8 mouse cellular contexts compared by ENCODE assay signal in genomic region chr2:130905751-130906583, GRCm38 (mm10). TPM values are rescaled to one million over a fixed set of nuclear protein-coding genes. Genes with fewer than 3 reads are reported as not detected.
A peak's percentile ranks its signal among the peaks of the same experiment; 100 is the strongest.
DNase-seq lines count a peak whose midpoint lies in the region; ATAC-seq and TF ChIP-seq lines count a peak whose summit lies in the region.

TSS of gene 4930402H24Rik (minus strand) at chr2:130906406.
TSS of gene Atrn (plus strand) at chr2:130906495.

- peak; percentile 99 for ATAC-seq in forebrain, embryonic 12.5 days (ENCODE audit: low FRiP score)
- peak; percentile 99 for ATAC-seq in heart, postnatal 0 days (ENCODE audit: insufficient read depth, low read depth)
- peak; percentile 99 for ATAC-seq in liver, embryonic 16.5 days (ENCODE audit: low read depth)
- peak; percentile 98 for ATAC-seq in neural tube, embryonic 13.5 days (ENCODE audit: low read depth)

- TF ChIP-seq CTCF in CH12.LX (conservative IDR thresholded peaks at IDR 0.05 in 1 of 2, IDR thresholded peaks at IDR 0.05 in 1 of 2; ENCODE audit: low read depth in 2 of 2, low read length in 2 of 2): no peak
- no peak for TF ChIP-seq CTCF in heart, postnatal 0 days (IDR thresholded peaks at IDR 0.05; ENCODE audit: low read depth)
- TF ChIP-seq CTCF in testis, adult 2 months (IDR thresholded peaks at IDR 0.05; ENCODE audit: control insufficient read depth, insufficient read depth, insufficient replicate concordance, low read depth, low read length): no peak

- peak within 1 kb of the TSS; percentile 85 for H3K4me2 ChIP-seq in CH12.LX (ENCODE audit: insufficient read depth, low read depth, poor library complexity, severe bottlenecking)
- H3K4me2 ChIP-seq in forebrain, embryonic 12.5 days: peak within 1 kb of the TSS; percentile 92
- H3K4me2 ChIP-seq in heart, postnatal 0 days (ENCODE audit: low read depth, low read length): peak within 1 kb of the TSS; percentile 74
- H3K4me2 ChIP-seq in liver, embryonic 16.5 days (ENCODE audit: low read depth, low read length): peak within 1 kb of the TSS; percentile 92
- H3K4me2 ChIP-seq in neural tube, embryonic 13.5 days: peak within 1 kb of the TSS; percentile 87

- no peaks in the 10 kb centered on the region for H3K27me3 ChIP-seq in CH12.LX (replicated peaks)
- H3K27me3 ChIP-seq in forebrain, embryonic 12.5 days: no peaks in the 10 kb centered on the region
- H3K27me3 ChIP-seq in heart, postnatal 0 days (ENCODE audit: control insufficient read depth, insufficient read depth, low read length): no peaks in the 10 kb centered on the region
- no peaks in the 10 kb centered on the region for H3K27me3 ChIP-seq in liver, embryonic 16.5 days (ENCODE audit: control insufficient read depth, insufficient read depth, low read depth, low read length)
- no peaks in the 10 kb centered on the region for H3K27me3 ChIP-seq in neural tube, embryonic 13.5 days
- H3K27me3 ChIP-seq in testis, adult 2 months (ENCODE audit: control insufficient read depth, insufficient read depth, low read length): no peaks in the 10 kb centered on the region

- H3K4me3 ChIP-seq in CH12.LX (replicated peaks in 1 of 3; ENCODE audit: low read depth in 2 of 3, low read length in 2 of 3, poor library complexity in 1 of 3): peak within 1 kb of the TSS; percentile 89 to 98 (median 97)
- H3K4me3 ChIP-seq in forebrain, embryonic 12.5 days (replicated peaks): peak within 1 kb of the TSS; percentile 99
- H3K4me3 ChIP-seq in heart, postnatal 0 days (ENCODE audit: low read depth, low read length): peak within 1 kb of the TSS; percentile 84
- H3K4me3 ChIP-seq in liver, embryonic 16.5 days (ENCODE audit: low read depth, low read length): peak within 1 kb of the TSS; percentile 96
- H3K4me3 ChIP-seq in neural tube, embryonic 13.5 days: peak within 1 kb of the TSS; percentile 100
- H3K4me3 ChIP-seq in testis, adult 2 months (ENCODE audit: control insufficient read depth, low read depth, low read length): peak within 1 kb of the TSS; percentile 98

- H3K79me2 ChIP-seq in CH12.LX (replicated peaks; ENCODE audit: control insufficient read depth, extremely low read depth, insufficient read depth, poor library complexity, severe bottlenecking): no peaks in the 10 kb centered on the region

- in situ Hi-C loops in CH12.LX (cut with MboI; ENCODE audit: low pct_ligation_motif_present, low pct_unique_long_range_greater_than_20kb, low sequenced_read_pairs): no loop called here

- peak; percentile 86 for TF ChIP-seq POLR2A in CH12.LX (IDR thresholded peaks at IDR 0.05; ENCODE audit: low read depth, low read length)
- peak; percentile 80 for TF ChIP-seq POLR2A in testis, adult 2 months (IDR thresholded peaks at IDR 0.05; ENCODE audit: control insufficient read depth, low read depth, low read length)

- TF ChIP-seq RAD21 in CH12.LX (IDR thresholded peaks at IDR 0.05; ENCODE audit: low read depth, low read length): no peak

- peak within 1 kb of the TSS; percentile 78 for H3K9ac ChIP-seq in CH12.LX (ENCODE audit: insufficient read depth, low read depth)
- peak within 1 kb of the TSS; percentile 96 for H3K9ac ChIP-seq in forebrain, embryonic 12.5 days
- peak within 1 kb of the TSS; percentile 90 for H3K9ac ChIP-seq in heart, postnatal 0 days (replicated peaks; ENCODE audit: low read depth, low read length)
- peak within 1 kb of the TSS; percentile 93 for H3K9ac ChIP-seq in liver, embryonic 16.5 days (ENCODE audit: low read depth, low read length)
- peak within 1 kb of the TSS; percentile 98 for H3K9ac ChIP-seq in neural tube, embryonic 13.5 days

- WGBS in forebrain, embryonic 12.5 days: 4% methylated on average over 45 of the region's 50 CpGs
- 4% methylated on average over 47 of the region's 50 CpGs for WGBS in heart, postnatal 0 days
- 3% methylated on average over 49 of the region's 50 CpGs for WGBS in liver, embryonic 16.5 days (ENCODE audit: insufficient replicate concordance)
- 4% methylated on average over 50 of the region's 50 CpGs for WGBS in neural tube, embryonic 13.5 days

- H3K9me3 ChIP-seq in CH12.LX (replicated peaks; ENCODE audit: low read length): no peaks in the 10 kb centered on the region
- no peaks in the 10 kb centered on the region for H3K9me3 ChIP-seq in forebrain, embryonic 12.5 days
- no peaks in the 10 kb centered on the region for H3K9me3 ChIP-seq in heart, postnatal 0 days (replicated peaks; ENCODE audit: control insufficient read depth, low read length)
- H3K9me3 ChIP-seq in liver, embryonic 16.5 days (replicated peaks; ENCODE audit: control insufficient read depth, low read length): no peaks in the 10 kb centered on the region
- H3K9me3 ChIP-seq in neural tube, embryonic 13.5 days: no peaks in the 10 kb centered on the region

- peak; percentile 83 for DNase-seq in CH12.LX (ENCODE audit: extremely low read depth)
- peak; percentile 79 for DNase-seq in c-Kit-positive CD71-positive TER-119-negative erythroid progenitor cells, embryonic 14.5 days (ENCODE audit: low read depth)
- peak; percentile 90 for DNase-seq in heart, postnatal 0 days (ENCODE audit: low spot score)
- peak; percentile 96 to 98 for DNase-seq in kidney, postnatal 4 days

- peaks cover 5 to 18% of the 10 kb centered on the region in 2 experiments for H3K4me1 ChIP-seq in CH12.LX (ENCODE audit: control insufficient read depth in 1 of 2, insufficient read depth in 2 of 2)
- peaks cover 21% of the 10 kb centered on the region for H3K4me1 ChIP-seq in forebrain, embryonic 12.5 days
- H3K4me1 ChIP-seq in heart, postnatal 0 days (ENCODE audit: control insufficient read depth, insufficient read depth): peaks cover 19% of the 10 kb centered on the region
- H3K4me1 ChIP-seq in liver, embryonic 16.5 days (ENCODE audit: control insufficient read depth, low read depth, low read length): peaks cover 16% of the 10 kb centered on the region
- H3K4me1 ChIP-seq in neural tube, embryonic 13.5 days (replicated peaks): peaks cover 39% of the 10 kb centered on the region
- peaks cover 7% of the 10 kb centered on the region for H3K4me1 ChIP-seq in testis, adult 2 months (ENCODE audit: control insufficient read depth, insufficient read depth, low read length)

- H3K27ac ChIP-seq in CH12.LX (ENCODE audit: insufficient read depth, low read depth): no peak within 1 kb of the TSS
- peak within 1 kb of the TSS; percentile 86 for H3K27ac ChIP-seq in forebrain, embryonic 12.5 days
- peak within 1 kb of the TSS; percentile 86 for H3K27ac ChIP-seq in heart, postnatal 0 days (ENCODE audit: low read depth)
- H3K27ac ChIP-seq in liver, embryonic 16.5 days (ENCODE audit: low read length): peak within 1 kb of the TSS; percentile 69
- peak within 1 kb of the TSS; percentile 90 for H3K27ac ChIP-seq in neural tube, embryonic 13.5 days (replicated peaks)
- peak within 1 kb of the TSS; percentile 76 for H3K27ac ChIP-seq in testis, adult 2 months (ENCODE audit: control insufficient read depth, insufficient read depth, low read depth, low read length)

- dilution Hi-C loops in CH12.LX (cut with MboI; ENCODE audit: extremely low pct_ligation_motif_present, extremely low pct_unique_long_range_greater_than_20kb, low sequenced_read_pairs): no loop called here

- peaks cover 2 to 21% of the 10 kb centered on the region in 2 experiments for H3K36me3 ChIP-seq in CH12.LX (replicated peaks in 1 of 2; ENCODE audit: control insufficient read depth in 1 of 2, insufficient read depth in 1 of 2, low read length in 1 of 2)
- H3K36me3 ChIP-seq in forebrain, embryonic 12.5 days (replicated peaks): no peaks in the 10 kb centered on the region
- no peaks in the 10 kb centered on the region for H3K36me3 ChIP-seq in heart, postnatal 0 days (replicated peaks; ENCODE audit: control insufficient read depth, insufficient read depth, low read length)
- no peaks in the 10 kb centered on the region for H3K36me3 ChIP-seq in liver, embryonic 16.5 days (ENCODE audit: control insufficient read depth, insufficient read depth)
- no peaks in the 10 kb centered on the region for H3K36me3 ChIP-seq in neural tube, embryonic 13.5 days
- no peaks in the 10 kb centered on the region for H3K36me3 ChIP-seq in testis, adult 2 months (ENCODE audit: control insufficient read depth, insufficient read depth, low read length)

- TF ChIP-seq EP300 in CH12.LX (IDR thresholded peaks at IDR 0.05; ENCODE audit: low read length): no peak
- TF ChIP-seq EP300 in heart, postnatal 0 days (IDR thresholded peaks at IDR 0.05; ENCODE audit: low read depth): no peak

TF ChIP-seq in CH12.LX, 34 proteins besides CTCF, POLR2A, EP300 and RAD21 (continues in another document):
- TF ChIP-seq SIN3A (IDR thresholded peaks at IDR 0.05; ENCODE audit: low read length) (no peak; the same call in none of the 2 replicates), ETS1 (conservative IDR thresholded peaks at IDR 0.05; ENCODE audit: low read depth, low read length) (no peak), MAX (IDR thresholded peaks at IDR 0.05; ENCODE audit: low read length) (peak; percentile 56; the same call in 1 of the 2 replicates), USF2 (conservative IDR thresholded peaks at IDR 0.05; ENCODE audit: low read depth, low read length) (no peak), JUND (conservative IDR thresholded peaks at IDR 0.05; ENCODE audit: low read depth, low read length) (no peak), TCF12 (IDR thresholded peaks at IDR 0.05; ENCODE audit: low read depth, low read length) (peak; percentile 54; the same call in 1 of the 2 replicates), ZNF384 (IDR thresholded peaks at IDR 0.05; ENCODE audit: low read depth, low read length) (no peak)

RNA-seq across cellular contexts. Expression of gene 4930402H24Rik, which starts in this region (rescaled TPM):
- total RNA-seq in CH12.LX (2012; rRNA removed) (3.3 and 4.2 TPM in 2 replicates), CH12.LX (2014; rRNA removed) (3.1 and 4.2 TPM in 2 replicates)
- polyA plus RNA-seq in CH12.LX (2012; ENCODE audit: insufficient read length, low read depth): 2.6 and 4.8 TPM in 2 replicates
- polyA plus RNA-seq in forebrain, embryonic 12.5 days (2016; fragmentation: Nextera tagmentation; extraction: Ambion mirVana): 78.6 and 79.5 TPM in 2 replicates
- total RNA-seq in heart, postnatal 0 days (2014; rRNA removed; ENCODE audit: low replicate concordance): 82.3 and 89.9 TPM in 2 replicates
- 39.5 and 41.8 TPM in 2 replicates for polyA plus RNA-seq in heart, postnatal 0 days (2015; fragmentation: Nextera tagmentation; extraction: Ambion mirVana)
- polyA plus RNA-seq in liver, embryonic 16.5 days (2015; fragmentation: Nextera tagmentation; extraction: Ambion mirVana): 12.3 and 13.4 TPM in 2 replicates
- 96.5 and 102 TPM in 2 replicates for polyA plus RNA-seq in neural tube, embryonic 13.5 days (2015; fragmentation: Nextera tagmentation; extraction: Ambion mirVana)
- 67.5 and 71.8 TPM in 2 replicates for polyA plus RNA-seq in testis, adult 2 months (2012; rRNA removed)

RNA-seq across cellular contexts. Expression of gene Atrn, which starts in this region (rescaled TPM):
- total RNA-seq in CH12.LX (2012; rRNA removed) (4.4 and 4.5 TPM in 2 replicates), CH12.LX (2014; rRNA removed) (4.0 TPM in 2 replicates)
- 4.9 and 5.8 TPM in 2 replicates for polyA plus RNA-seq in CH12.LX (2012; ENCODE audit: insufficient read length, low read depth)
- polyA plus RNA-seq in forebrain, embryonic 12.5 days (2016; fragmentation: Nextera tagmentation; extraction: Ambion mirVana): 11.8 and 11.9 TPM in 2 replicates
- total RNA-seq in heart, postnatal 0 days (2014; rRNA removed; ENCODE audit: low replicate concordance): 18.5 and 20.7 TPM in 2 replicates
- 3.2 and 3.3 TPM in 2 replicates for polyA plus RNA-seq in heart, postnatal 0 days (2015; fragmentation: Nextera tagmentation; extraction: Ambion mirVana)
- polyA plus RNA-seq in liver, embryonic 16.5 days (2015; fragmentation: Nextera tagmentation; extraction: Ambion mirVana): 2.6 and 3.0 TPM in 2 replicates
- polyA plus RNA-seq in neural tube, embryonic 13.5 days (2015; fragmentation: Nextera tagmentation; extraction: Ambion mirVana): 11.7 and 12.3 TPM in 2 replicates
- polyA plus RNA-seq in testis, adult 2 months (2012; rRNA removed): 4.8 and 5.5 TPM in 2 replicates

Comparison
In these comparisons a context has a peak if more than half of its experiments do, and no peak if none do; other contexts are left out.
1. RNA of gene 4930402H24Rik (total RNA-seq): 82.3 to 89.9 TPM in heart, postnatal 0 days; 3.1 to 4.2 TPM in CH12.LX; every median in the first group is over 10 times any median in the second.
2. Peak in every context shown above with its lines, with median percentiles within 50 percentile points of each other: DNase-seq, H3K4me2 ChIP-seq, H3K4me3 ChIP-seq, H3K9ac ChIP-seq and ATAC-seq.